Mouse (Mus musculus): ENCODE measurements around the gene Rin2. TPM values are rescaled to one million over a fixed set of nuclear protein-coding genes. Genes with fewer than 3 reads are reported as not detected.

Rin2 gene
- total RNA-seq (2021), result 10 to 100 TPM; 25.2 to 31.4 TPM
- long read RNA-seq, experiment 1, partial matches to known transcripts, result 18 of 22 reads
- long read RNA-seq, experiment 1, other reads (novel, unspliced or antisense), result 4 of 22 reads
- long read RNA-seq, experiment 2, partial matches to known transcripts, result 30 of 32 reads
- long read RNA-seq, experiment 2, other reads (novel, unspliced or antisense), result 2 of 32 reads

DNA sequence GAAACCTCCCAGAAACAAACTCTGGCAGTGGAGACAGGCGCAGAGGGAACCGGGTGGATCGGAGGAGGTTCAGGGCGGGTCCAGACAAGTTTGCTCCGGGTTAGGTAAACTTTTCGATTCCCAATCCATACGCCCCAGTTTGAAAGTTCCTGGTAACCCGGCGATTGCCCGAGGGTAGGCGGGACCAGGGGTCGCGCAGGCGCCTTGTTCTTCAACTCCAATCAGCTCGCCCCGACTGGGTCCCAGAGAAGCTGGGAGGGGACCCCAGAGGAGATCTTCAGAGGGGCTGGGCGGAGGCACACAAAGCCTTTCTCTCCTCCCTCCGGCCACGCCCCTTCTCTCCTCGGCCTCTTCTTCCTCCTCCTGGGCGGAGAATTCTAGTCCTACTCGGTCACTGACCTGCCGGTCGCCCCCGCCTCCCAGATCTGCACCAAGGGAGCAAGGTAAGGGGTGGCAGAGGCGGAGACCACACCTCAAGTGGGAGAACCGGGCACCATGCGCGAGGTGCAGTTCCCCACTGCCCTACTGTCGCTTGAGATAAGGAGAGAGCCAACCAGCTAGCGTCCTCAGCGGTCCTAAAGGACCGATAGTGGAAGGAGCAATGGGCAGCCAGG, at the start of gene Rin2:
Gene Rin2, plus strand, starts transcription at position 74 of the 614 bp plus-strand sequence.
- DNase-seq (ENCODE audit: low spot score in 2 of 2), result peak; percentile 53 to 56

DNA sequence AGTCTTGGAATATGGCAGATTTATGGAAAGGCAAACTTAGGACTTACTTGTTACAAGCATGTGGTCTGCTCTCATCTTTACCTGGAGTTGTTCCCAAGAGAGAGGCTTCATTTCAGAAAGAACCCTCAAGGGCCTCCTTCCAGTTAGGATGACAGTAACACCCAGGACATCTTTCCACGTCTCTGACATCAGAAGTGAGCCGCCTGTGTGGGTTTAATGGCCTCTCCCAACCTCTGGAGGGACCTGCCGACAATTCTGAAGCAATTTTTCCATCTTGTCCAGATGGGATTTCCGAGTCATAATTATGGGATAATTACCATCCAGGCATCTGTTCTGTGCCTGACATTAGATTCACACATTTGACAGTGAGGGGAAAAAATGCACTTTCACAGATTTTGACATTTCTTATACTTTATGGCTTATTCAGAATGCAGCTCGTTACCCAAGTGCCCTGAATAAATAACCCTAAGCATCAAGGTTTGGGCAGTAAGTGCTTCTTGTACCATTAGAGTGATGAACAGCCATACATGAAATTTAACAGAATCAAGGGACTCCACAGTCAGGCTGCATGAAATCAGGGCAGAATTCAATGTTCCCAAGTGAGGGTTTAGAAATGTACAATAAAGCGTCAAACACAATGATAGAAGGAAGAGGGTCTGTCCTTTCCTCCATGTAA, 43.8 kb upstream of the Rin2 start:
- no peak for DNase-seq (ENCODE audit: low spot score in 2 of 2)

DNA sequence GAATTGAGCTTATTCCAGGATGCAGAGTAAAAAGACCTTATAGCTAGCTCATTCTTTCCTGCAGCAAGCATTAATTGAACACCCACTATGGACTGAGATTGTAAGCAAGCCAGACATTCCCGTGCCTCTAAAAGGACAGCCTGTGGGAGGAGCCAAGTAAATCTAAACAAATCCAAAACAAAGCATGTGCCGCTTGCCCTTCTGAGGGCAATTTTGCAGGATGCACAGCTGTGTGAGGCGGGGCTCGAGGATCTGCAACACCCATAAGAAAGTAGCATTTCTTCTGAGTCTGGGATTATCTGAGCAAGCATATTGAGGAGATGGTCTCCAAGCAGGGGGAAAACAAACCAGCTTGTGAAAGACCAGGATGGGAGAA, 43.2 kb upstream of the Rin2 start:
- DNase-seq (ENCODE audit: low spot score in 2 of 2), result no peak

DNA sequence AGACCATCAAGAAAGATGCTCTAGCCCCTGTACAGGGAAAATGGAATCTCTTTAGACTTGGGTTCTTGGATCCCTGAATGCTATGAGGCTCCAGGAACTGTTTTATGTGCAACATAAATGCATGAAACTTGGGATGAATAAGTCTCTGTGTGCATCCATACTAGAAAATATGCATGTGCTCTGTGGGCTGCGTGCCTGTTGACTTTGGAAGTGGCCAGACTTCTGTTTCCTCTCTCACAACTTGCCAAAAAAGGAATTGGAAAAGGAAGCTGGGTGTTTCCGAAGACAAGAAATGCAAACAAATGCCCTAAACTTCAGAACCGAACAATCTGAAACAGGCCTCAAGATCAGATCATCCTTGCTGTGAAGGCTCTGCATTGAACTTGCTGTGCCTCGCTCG, 41.2 kb upstream of the Rin2 start:
- no peak for DNase-seq (ENCODE audit: low spot score in 2 of 2)

DNA sequence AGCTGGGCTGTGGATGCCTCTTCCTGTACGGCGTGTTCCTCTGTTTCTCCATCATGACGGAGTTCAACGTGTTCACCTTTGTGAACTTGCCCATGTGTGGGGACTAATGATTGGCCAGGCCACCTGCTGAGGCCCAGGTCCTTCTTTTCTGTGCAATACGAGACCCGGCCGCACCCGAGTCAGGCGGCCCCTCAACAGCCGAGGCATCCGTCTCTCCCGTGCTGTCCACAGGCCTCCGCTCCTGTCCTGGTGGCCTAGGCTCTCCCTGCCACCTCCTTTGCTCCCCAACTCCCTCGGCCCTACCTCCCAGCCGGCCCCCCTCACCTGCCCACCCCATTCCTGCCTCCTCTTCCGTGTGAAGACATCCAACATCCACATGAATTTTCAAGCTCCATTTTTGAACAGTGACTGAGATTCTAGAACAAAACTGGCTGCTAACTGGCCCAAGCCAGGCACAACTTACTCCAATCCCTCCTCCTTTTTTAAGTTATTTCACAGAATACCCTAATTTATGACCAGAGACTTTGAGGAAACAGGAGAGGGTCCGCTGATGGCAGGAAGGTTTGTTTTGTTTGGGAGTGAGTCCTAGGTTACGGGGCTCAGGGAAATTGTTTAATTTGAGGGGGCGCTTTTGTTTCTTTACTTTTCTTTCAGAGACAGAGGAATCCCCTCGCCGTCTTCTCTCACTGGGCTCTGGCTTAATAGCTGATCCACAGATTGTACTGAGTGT, 34.6 kb upstream of the Rin2 start:
- no peak for DNase-seq (ENCODE audit: low spot score in 2 of 2)

DNA sequence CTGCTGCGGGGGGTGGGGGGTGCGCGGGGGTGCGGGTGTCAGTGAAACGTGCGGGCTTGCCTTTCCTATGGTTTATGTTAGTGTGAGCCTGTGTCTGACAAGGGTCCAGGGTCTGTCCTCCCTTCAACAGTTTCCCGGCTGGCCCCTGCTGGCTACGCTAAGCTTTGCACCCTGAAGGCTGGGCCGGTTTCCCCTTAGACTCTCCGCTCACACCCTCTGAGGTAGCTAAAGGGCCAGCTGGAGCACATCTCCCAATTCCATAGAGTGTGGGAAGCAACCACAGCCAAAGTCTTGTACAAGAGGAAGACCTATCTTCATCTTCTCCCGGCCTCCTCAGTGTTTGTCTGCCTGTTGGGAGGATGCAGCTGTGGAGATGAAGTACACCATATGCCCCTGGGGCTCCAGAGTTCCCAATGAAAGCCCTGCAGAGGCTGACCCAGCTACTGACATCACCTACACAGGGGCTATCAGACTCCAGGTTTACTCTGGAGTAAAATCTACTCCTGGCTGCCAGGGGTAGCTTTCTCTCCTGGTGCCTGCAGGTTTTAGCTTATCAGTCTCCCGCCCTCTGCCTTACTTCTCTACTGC, 19.5 kb upstream of the Rin2 start:
- no peak for DNase-seq (ENCODE audit: low spot score in 2 of 2)

DNA sequence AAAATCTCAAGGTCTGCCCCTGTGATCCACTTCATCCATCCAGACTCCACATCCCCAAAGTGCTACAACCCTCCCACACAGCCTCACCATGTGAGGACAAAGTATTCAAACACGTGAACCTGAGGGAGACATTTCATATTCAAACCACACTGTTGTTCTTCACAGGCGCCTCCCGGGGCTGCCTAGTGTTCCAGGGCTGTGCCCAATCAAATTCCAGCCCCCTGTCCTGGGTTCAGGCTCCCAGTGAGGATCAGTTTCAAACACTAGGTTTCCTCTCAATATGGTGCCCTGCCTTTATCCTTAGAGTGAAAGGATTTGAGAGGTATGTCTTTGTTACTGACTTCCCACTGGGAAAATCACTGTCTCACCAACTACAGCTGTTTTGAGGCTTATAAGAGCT, 18.9 kb upstream of the Rin2 start:
- DNase-seq (ENCODE audit: low spot score in 2 of 2), result no peak

DNA sequence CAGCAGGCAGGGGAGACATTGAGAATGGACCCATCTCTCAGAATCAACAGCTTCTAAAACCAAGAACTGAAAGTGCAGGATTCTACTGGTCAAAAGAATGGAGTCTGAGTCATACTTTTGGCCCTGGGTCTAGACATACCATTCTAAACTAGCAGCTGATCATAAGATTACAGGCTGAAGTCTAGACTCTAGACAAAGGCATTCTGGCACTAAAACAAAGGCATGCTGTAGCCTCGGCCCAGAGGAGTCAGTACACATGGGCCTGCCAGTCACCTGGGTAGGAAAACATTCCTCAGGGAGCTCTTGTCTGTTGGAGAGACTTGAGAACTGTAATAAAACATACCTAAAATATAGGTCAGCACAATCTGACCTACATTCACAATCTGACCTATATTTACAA, 18.3 kb upstream of the Rin2 start:
- no peak for DNase-seq (ENCODE audit: low spot score in 2 of 2)

DNA sequence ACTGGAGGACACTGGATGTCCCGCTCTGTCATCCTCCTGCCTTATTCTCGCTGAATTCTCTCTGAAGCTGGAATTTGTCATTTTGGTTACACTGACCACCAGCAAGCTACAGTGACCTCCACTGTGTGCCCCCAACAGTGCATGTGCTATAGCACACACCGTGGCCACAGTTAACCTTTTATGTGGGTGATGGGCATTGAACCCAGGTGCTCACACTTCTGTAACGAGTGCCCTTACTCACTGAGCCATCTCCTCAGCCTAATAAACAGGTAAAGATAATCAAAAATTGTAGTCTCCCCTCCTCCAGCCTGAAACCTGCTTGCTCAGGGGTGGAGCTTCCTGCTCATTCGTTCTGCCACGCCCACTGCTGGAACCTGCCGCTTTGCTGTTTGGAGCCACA, 13.8 kb upstream of the Rin2 start:
- no peak for DNase-seq (ENCODE audit: low spot score in 2 of 2)

DNA sequence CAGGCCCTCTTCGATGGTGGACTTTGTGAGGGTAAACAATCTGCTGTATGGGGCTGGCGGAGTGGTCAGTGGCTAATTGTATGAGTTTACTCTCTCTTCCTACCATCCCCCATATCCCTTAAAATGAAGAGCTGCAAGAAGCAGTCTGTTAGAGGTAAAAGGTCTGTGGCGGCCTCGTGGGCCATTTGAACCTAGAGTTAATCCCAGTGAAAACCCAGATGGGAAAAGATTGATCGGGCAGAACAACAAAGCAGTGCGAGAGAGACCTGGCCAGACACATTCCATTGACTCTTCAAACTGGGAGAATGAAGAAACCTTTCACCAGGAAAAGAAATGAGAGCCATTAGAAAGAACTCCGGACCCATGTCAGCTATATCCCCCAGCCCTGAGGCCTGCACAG, 11.1 kb upstream of the Rin2 start:
- no peak for DNase-seq (ENCODE audit: low spot score in 2 of 2)

DNA sequence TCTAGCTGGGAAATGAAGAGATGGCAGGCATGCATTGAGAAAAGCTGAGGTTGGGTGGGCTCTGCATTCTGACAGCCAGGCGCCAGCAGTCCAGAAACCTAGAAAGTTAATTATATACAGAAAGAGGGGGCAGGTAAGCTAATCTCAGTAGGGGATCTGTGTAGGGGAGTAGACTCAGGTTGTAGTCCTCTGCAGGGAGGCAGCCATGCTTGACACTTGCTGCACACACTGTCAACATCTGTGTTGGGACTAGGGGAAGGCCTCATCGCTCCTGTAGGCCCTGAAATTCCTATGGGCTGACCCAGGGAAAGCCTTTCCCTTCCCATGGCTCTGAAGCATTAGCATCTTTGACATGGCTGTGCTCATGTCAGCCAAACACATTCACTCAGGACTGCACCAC, 10.7 kb upstream of the Rin2 start:
- no peak for DNase-seq (ENCODE audit: low spot score in 2 of 2)

DNA sequence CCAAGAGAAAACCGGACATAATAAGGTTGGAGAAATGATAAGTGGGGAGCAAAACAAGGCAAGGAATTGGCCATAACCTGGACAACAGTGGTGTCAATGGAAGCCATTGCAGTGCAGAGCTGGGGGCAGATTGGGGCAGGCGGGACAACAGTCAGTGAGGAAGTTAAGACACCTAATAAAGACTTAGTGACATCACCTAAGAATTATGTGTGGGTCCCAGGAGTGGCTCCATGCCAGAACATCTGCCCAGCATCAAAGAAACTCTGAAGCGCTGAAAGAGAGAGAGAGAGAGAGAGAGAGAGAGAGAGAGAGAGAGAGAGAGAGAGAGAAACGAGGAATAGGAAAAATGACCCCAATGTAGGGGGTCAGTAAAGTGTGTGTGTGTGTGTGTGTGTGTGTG, 6.9 kb upstream of the Rin2 start:
- no peak for DNase-seq (ENCODE audit: low spot score in 2 of 2)

DNA sequence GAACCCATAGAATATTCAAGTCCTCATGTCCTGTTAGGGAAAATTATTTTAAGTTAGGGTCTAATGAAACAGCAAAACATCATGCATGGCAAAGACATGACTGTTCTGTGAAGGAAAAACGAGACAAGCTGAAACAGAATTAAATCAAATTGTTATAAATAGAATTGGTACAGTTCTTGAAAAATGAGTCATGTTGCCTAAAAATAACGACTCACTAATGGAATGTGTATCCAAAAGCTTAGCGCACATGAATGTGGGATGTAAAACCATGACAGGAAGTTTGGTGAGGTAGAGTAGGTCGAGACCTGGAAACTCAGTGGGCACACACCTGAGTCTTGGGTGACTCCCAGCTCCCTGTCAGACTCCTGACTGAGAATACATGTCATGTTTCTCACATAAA, 4.9 kb upstream of the Rin2 start:
- no peak for DNase-seq (ENCODE audit: low spot score in 2 of 2)

DNA sequence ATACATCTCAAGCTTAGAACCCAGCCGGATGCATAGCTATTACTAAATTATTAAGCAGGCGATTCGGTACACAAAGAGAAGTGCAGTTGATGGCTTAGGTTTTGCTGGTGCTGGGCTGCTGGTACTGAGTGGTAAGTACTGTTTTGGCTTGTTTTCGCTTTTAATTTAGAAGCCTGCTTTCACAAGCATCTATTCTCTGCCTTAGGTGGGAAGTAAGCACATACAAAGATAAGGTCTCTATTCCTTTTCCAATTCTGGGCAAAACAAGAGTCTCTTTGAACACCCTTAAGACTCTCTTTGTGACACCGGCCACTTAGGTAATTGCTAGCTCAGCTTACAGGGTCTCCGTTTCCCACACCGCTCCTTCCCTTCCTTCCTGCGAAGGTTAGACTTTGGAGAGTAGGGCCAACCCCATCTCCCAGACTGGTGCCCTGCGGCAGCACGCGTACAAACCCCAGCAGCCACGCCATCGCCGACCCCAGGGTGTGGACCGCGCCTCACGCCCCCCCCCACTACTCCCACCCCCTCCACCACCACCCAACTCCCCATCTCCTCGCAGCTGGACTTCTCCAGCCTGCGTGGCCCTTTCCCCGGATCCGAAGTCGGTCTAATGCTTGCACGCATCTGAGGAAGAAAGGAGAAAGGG, 396 bp upstream of the Rin2 start:
- no peak for DNase-seq (ENCODE audit: low spot score in 2 of 2)

DNA sequence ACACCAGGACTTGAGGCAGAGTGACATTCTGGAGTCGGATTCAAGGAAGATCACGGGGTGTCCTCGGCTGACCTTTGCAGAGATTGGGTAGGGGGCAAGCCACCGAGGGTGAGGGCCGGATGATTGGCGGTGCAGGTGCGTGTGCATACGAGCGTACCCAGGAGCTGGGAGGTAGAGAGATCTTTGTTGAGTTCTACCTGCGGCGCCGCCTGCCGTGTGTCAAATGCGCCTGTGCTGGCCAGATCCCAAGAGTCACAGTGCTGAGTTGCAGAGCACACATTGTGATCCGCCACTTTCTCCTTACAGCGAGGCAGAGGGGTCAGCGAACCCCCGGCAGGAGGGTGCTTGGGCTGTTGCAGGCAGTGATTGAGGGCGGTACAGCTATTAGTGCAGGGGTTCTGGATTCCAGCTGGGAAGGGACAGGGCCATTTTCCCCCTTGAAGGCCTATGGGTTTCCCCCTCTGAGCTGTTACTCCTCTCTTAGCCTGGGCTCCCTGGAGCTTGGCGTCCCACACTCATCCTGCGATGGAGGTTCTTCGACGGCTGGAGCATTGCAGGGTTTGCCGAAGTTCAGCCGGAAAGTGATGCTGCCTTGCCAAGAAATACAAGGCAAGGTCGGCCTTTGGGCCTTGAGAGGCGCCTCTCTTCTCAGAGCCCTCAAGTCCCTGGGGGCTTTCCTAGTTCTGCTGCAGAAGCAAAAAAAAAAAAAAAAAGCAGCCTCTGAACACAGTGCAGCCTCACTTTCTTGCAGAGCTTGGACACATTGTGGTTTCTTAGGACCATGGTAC, 935 bp downstream of the Rin2 start:
- DNase-seq (ENCODE audit: low spot score in 2 of 2), result peak; percentile 17 to 26

DNA sequence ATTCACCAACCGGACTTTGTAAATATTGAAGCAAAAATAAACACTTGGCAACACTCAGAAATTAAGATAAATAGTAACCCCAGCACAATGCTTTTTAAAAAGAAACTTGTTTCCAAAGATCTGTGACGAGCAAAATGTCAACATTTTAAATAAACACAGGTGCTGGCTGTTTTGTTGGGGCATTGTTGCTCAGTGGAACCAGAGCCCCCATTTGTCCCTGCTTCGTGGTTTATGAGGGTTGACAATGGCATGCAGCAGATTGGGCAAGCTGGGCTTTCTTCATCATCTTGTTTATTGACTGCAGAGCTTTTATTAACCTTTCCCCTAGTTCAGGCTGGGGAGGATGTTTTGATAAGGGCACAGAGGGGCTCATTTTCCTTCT, 1.5 kb downstream of the Rin2 start:
- DNase-seq (ENCODE audit: low spot score in 2 of 2), result no peak

DNA sequence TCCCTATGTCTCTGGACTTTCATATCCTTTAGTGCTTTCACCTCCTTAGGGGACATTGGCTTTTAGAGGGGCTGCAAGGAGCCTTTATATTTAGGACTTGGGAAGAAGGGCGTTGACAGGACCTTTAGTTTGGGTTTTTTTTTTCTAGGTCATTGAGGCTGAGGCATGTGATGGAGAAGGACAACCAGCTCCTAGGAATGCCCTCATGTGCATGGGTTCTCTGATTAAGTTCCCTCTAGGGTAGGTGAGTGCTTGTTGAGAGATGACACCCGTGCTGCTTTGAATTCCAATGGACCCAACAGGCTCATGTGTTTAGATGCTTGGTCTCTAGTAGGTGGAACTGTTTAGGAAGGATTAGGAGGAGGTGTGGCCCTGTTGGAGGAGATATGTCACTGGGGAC, 1.9 kb downstream of the Rin2 start:
- no peak for DNase-seq (ENCODE audit: low spot score in 2 of 2)

DNA sequence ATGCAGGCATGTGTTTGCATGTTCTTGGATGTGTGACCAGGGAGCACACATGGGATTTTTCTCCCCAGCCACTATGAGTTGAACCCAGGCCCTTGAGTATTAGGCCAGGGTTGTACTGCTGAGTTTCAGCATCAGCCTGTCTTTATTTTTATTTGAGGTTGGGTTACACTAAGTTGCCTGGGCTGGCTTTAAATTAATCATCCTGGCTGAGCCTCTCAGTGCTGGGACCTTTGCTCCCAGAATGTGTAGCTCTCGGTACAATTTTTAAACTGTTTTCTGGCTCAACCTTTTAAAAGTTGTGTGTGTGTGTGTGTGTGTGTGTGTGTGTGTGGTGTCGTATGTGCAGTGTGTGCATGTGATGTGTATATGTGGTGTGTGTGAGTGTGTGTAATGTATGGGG, 5.1 kb downstream of the Rin2 start:
- no peak for DNase-seq (ENCODE audit: low spot score in 2 of 2)

DNA sequence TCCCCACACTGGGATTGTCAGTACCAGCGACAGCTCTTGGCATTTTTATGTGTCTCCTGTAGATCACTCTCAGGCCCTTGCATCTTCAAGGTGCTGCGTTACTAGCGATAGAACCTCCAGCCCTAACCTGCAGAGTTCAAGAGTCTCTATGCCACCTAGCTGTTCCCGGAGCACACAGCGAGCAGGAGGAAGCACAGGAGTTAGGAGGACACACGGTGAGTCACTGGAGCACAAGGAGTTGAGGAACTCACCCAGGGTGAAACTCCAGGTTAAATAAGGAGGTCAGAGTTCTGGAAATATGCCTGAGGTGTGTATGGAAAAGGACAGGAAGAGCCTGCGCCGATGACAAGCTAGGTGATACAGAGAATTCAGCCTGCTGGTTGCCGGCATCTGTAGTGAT, 5.7 kb downstream of the Rin2 start:
- no peak for DNase-seq (ENCODE audit: low spot score in 2 of 2)

DNA sequence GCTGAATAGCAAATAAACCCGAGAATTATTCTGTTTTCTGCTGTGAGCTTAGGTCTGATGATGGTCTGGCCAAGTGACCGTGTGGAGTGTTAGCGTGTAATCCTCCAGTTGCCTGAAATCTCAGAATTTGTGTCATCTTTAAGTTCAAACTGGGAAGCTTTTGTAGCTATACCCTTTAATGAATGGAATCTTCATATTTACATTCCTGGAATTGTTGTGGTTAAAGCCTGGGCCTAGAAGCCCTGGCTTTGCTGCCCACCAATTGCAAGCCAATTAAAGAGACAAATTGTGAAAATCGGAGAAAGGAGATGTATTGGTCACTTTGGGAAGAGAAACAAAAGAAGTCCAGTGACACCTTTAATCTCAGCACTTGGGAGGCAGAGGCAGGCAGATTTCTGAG, 6.6 kb downstream of the Rin2 start:
- no peak for DNase-seq (ENCODE audit: low spot score in 2 of 2)

DNA sequence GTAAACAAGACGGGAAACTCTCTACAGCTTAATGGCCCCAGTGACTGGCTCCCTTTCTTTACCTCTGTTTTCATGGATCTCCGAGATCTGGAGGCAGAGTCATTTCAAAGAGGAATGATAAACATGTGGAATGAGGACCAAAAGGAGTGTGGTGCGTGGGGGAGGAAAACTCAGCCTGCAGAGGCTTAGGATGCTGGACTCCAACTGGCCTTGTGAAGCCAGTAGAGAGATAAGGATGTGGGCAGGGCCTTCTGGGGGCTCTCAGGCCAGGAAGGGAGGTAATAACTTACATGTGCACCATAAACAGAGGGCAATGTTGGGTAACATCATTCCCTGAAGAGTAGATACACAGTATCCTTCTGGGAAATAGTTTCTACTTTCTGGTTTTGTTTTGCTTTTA, 7.9 kb downstream of the Rin2 start:
- no peak for DNase-seq (ENCODE audit: low spot score in 2 of 2)

All from adrenal gland, adult 18-20 months (tissue).